Mouse (Mus musculus): ENCODE measurements around the gene Prrg2. TPM values are rescaled to one million over a fixed set of nuclear protein-coding genes. Genes with fewer than 3 reads are reported as not detected.

Gene Prrg2
- polyA plus RNA-seq, 1 experiment from 2014 or later: 21.2 TPM

GRCm38 (mm10) chr7:45015957-45016612, 46.4 kb downstream of the Prrg2 start, which contains the start of gene Scaf1:
TSS of gene Scaf1 (minus strand) at chr7:45016363.
- Histone ChIP-seq H3K9me3 (no peaks in the 10 kb centered on the region), H3K27me3 (peaks cover 12% of the 10 kb centered on the region; the same call in 1 of the 2 replicates), H3K9ac (replicated peaks) (peak within 1 kb of the TSS; percentile 94), H3K36me3 (peaks cover 30% of the 10 kb centered on the region), H3K4me1 (replicated peaks) (peaks cover 35% of the 10 kb centered on the region), H3K27ac (peak within 1 kb of the TSS; percentile 92), H3K4me2 (peak within 1 kb of the TSS; percentile 85), H3K4me3 (replicated peaks) (peak within 1 kb of the TSS; percentile 89)
- WGBS: under 1% methylated on average over 67 of the region's 69 CpGs
- peak; percentile 90 for ATAC-seq (ENCODE audit: insufficient number of reproducible peaks, insufficient read depth, low FRiP score, low TSS enrichment, low read depth)

- Histone ChIP-seq H3K9me3 (no peaks in the 10 kb centered on the region), H3K4me3 (replicated peaks) (peak overlapping the region; percentile 89), H3K4me2 (peak overlapping the region; percentile 85), H3K27ac (peak overlapping the region; percentile 86), H3K36me3 (peaks cover 36% of the 10 kb centered on the region), H3K9ac (replicated peaks) (peak overlapping the region; percentile 94), H3K4me1 (replicated peaks) (peaks cover 35% of the 10 kb centered on the region), H3K27me3 (peaks cover 12% of the 10 kb centered on the region; the same call in 1 of the 2 replicates)
- ATAC-seq (ENCODE audit: insufficient number of reproducible peaks, insufficient read depth, low FRiP score, low TSS enrichment, low read depth): no peak
- 2% methylated on average over 20 of the region's 20 CpGs for WGBS
These were observed 47.0 kb downstream of the Prrg2 start for GRCm38 (mm10) chr7:45015344-45015956.

DNA sequence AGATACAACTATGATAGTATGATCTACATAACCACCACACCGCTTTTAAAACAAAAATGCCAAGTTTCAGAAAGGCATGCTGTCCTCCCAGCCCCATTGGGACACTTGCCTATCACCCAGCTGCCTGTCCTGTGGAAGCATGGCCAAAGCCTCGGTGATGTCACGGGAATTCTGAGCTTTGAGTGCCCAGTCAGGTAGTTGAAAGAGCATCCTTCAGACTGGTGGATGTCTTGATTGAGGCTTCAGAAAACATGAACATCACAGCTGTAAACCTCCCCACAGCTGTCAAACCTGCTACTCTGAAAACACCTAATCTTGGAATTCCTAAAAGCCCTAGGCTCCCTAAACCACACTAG, 48.4 kb downstream of the Prrg2 start:
- no peak overlapping the region for H3K4me2 ChIP-seq
- 0 out of 2 replicates have a peak, but pooled peaks cover 3% of the 10 kb centered on the region for H3K27me3 ChIP-seq
- 99% methylated on average over 3 of the region's 3 CpGs for WGBS
- no peak overlapping the region for H3K9ac ChIP-seq (replicated peaks)
- H3K27ac ChIP-seq: no peak overlapping the region
- H3K4me3 ChIP-seq (replicated peaks): no peak overlapping the region; the same call in 1 of the 2 replicates
- no peak for ATAC-seq (ENCODE audit: insufficient number of reproducible peaks, insufficient read depth, low FRiP score, low TSS enrichment, low read depth)
- H3K9me3 ChIP-seq: no peaks in the 10 kb centered on the region
- H3K4me1 ChIP-seq (replicated peaks): peaks cover 27% of the 10 kb centered on the region
- peaks cover 50% of the 10 kb centered on the region for H3K36me3 ChIP-seq

DNA sequence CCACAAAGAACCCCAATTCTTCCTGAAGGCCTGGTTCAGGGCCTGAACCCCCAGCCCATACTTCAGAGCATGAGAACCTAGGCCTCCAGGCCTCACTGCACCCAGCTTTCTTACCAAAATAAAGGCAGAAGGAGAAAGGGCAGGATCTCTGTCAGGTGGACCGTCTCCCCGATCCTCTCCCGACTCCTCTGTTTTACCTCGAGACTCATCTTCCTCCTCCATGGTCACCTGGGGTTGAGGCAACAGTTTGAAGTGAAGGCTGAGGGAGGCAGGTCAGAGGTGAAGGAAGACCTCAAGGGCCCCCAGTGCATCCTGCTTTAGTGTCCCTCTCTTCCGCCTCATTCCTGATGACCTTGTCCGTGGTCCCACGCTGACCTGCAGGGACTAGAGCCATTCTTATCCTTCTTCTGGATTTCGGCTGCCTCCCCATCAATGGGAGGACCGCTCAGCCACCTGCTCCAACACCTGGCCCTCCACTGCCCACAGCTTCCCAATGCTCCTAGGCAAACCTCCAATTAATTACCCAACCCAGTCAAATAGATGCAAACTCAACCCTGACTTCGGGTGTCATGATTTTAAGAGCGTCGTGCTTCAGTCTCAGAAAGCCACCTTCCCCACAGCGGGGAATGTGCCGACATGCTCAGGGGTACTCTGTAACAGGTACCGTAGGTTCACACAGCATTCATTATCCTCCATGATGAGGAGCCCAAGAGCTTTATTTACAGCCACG, 48.9 kb downstream of the Prrg2 start:
- Histone ChIP-seq H3K36me3 (peaks cover 55% of the 10 kb centered on the region), H3K4me3 (replicated peaks) (no peak overlapping the region)

GRCm38 (mm10) chr7:45012824-45013223, 49.7 kb downstream of the Prrg2 start:
- peaks cover 17% of the 10 kb centered on the region for H3K4me1 ChIP-seq (replicated peaks)
- WGBS: 86% methylated on average over 4 of the region's 4 CpGs
- no peaks in the 10 kb centered on the region for H3K27me3 ChIP-seq
- no peak for ATAC-seq (ENCODE audit: insufficient number of reproducible peaks, insufficient read depth, low FRiP score, low TSS enrichment, low read depth)
- no peak overlapping the region for H3K4me2 ChIP-seq
- no peak overlapping the region for H3K9ac ChIP-seq (replicated peaks)
- no peak overlapping the region for H3K27ac ChIP-seq
- no peak overlapping the region for H3K4me3 ChIP-seq (replicated peaks)
- H3K36me3 ChIP-seq: peaks cover 62% of the 10 kb centered on the region
- no peaks in the 10 kb centered on the region for H3K9me3 ChIP-seq

More for the DNA sequence above, 48.9 kb downstream of the Prrg2 start:
- Histone ChIP-seq H3K9me3 (no peaks in the 10 kb centered on the region), H3K9ac (replicated peaks) (0 out of 2 replicates have a peak overlapping the region, but pooled peaks have one; percentile 12), H3K4me2 (no peak overlapping the region), H3K27me3 (no peaks in the 10 kb centered on the region), H3K4me1 (replicated peaks) (peaks cover 23% of the 10 kb centered on the region), H3K27ac (no peak overlapping the region)
- 95% methylated on average over 16 of the region's 16 CpGs for WGBS
- no peak for ATAC-seq (ENCODE audit: insufficient number of reproducible peaks, insufficient read depth, low FRiP score, low TSS enrichment, low read depth)

DNA sequence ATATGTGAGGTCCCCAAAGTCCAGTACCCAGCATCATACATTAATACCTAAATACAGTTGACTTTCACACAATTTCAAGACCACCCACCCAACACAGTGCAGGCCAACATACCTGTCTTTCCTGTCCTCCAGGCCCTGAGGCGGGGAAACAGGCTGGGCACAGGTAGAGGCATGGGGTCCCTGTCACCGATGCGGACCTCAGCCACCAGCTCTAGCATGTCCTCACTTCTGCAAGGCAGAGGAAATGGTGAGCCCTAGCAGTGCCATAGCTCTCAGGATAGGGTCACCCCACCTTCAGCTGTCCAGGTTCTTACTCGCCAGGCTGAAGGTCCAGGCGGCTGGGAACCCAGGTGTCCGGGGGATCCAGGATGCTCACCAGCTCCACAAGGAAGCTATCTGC, 50.5 kb downstream of the Prrg2 start:
- peaks cover 71% of the 10 kb centered on the region for H3K36me3 ChIP-seq
- H3K27me3 ChIP-seq: no peaks in the 10 kb centered on the region
- no peak overlapping the region for H3K4me2 ChIP-seq
- no peak overlapping the region for H3K4me3 ChIP-seq (replicated peaks)
- no peak for ATAC-seq (ENCODE audit: insufficient number of reproducible peaks, insufficient read depth, low FRiP score, low TSS enrichment, low read depth)
- WGBS: 92% methylated on average over 6 of the region's 6 CpGs
- peaks cover 15% of the 10 kb centered on the region for H3K4me1 ChIP-seq (replicated peaks)
- no peak overlapping the region for H3K27ac ChIP-seq
- no peak overlapping the region for H3K9ac ChIP-seq (replicated peaks)
- H3K9me3 ChIP-seq: no peaks in the 10 kb centered on the region

DNA sequence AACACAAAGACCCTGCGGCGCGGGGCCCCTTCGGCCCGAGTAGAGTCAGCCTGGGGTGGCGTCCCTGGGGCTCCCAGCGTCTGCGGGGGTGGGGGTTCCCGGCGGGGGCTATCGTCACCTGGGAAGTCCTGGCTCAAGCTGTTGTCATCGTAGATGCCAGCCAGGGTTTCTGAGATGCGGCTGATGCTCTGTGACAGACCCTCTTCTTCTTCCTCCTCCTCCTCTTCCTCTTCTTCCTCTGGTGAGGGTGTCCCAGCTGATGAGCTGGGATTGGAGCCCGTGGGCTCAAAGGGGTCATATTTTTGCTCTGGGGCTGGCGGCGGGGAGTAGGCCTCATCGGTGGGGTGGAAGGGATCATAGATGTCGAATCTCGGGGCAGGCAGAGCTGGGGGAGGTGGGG, 54.1 kb downstream of the Prrg2 start:
- no peak for ATAC-seq (ENCODE audit: insufficient number of reproducible peaks, insufficient read depth, low FRiP score, low TSS enrichment, low read depth)
- H3K9me3 ChIP-seq: no peaks in the 10 kb centered on the region
- H3K36me3 ChIP-seq: peaks cover 100% of the 10 kb centered on the region
- H3K27ac ChIP-seq: no peak overlapping the region
- no peak overlapping the region for H3K9ac ChIP-seq (replicated peaks)
- H3K4me1 ChIP-seq (replicated peaks): peaks cover 10% of the 10 kb centered on the region; the same call in 1 of the 2 replicates
- H3K4me3 ChIP-seq (replicated peaks): no peak overlapping the region
- H3K4me2 ChIP-seq: no peak overlapping the region
- WGBS: 95% methylated on average over 19 of the region's 19 CpGs
- no peaks in the 10 kb centered on the region for H3K27me3 ChIP-seq

- peaks cover 10% of the 10 kb centered on the region; the same call in 1 of the 2 replicates for H3K4me1 ChIP-seq (replicated peaks)
- ATAC-seq (ENCODE audit: insufficient number of reproducible peaks, insufficient read depth, low FRiP score, low TSS enrichment, low read depth): no peak
- H3K4me2 ChIP-seq: no peak overlapping the region
- H3K27ac ChIP-seq: no peak overlapping the region
- no peaks in the 10 kb centered on the region for H3K27me3 ChIP-seq
- WGBS: 96% methylated on average over 30 of the region's 30 CpGs
- no peaks in the 10 kb centered on the region for H3K9me3 ChIP-seq
- H3K4me3 ChIP-seq (replicated peaks): no peak overlapping the region
- H3K9ac ChIP-seq (replicated peaks): no peak overlapping the region
- peaks cover 100% of the 10 kb centered on the region for H3K36me3 ChIP-seq
These were observed 54.6 kb downstream of the Prrg2 start for GRCm38 (mm10) chr7:45007846-45008245.

DNA sequence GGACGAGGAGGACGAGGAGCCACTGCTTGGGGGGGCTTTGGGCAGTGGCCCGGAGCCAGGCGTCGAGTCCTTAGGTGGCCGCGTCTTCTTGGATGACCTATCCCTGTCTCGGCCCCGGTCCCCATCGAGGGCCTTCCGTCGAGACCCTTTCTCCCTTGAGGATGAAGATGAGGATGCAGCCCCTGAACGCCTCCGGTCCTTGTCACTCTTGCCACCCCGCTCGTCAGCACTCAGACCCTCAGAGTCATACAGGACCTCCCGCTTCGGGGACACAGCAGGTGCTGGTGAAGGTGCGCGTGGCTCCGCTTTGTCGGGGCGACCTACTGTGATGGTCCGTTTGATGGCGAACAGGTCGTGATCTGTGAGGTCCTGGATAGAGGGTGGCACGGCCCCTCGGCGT, 55.3 kb downstream of the Prrg2 start:
- Histone ChIP-seq H3K27me3 (no peaks in the 10 kb centered on the region), H3K4me2 (no peak overlapping the region), H3K4me3 (replicated peaks) (no peak overlapping the region), H3K36me3 (peaks cover 100% of the 10 kb centered on the region), H3K9ac (replicated peaks) (no peak overlapping the region), H3K27ac (no peak overlapping the region), H3K4me1 (replicated peaks) (peaks cover 10% of the 10 kb centered on the region; the same call in 1 of the 2 replicates), H3K9me3 (no peaks in the 10 kb centered on the region)
- no peak for ATAC-seq (ENCODE audit: insufficient number of reproducible peaks, insufficient read depth, low FRiP score, low TSS enrichment, low read depth)
- WGBS: 96% methylated on average over 29 of the region's 29 CpGs

GRCm38 (mm10) chr7:45006503-45006902, 56.0 kb downstream of the Prrg2 start:
- ATAC-seq (ENCODE audit: insufficient number of reproducible peaks, insufficient read depth, low FRiP score, low TSS enrichment, low read depth): no peak
- Histone ChIP-seq H3K9me3 (no peaks in the 10 kb centered on the region), H3K4me1 (replicated peaks) (peaks cover 10% of the 10 kb centered on the region; the same call in 1 of the 2 replicates), H3K36me3 (peaks cover 100% of the 10 kb centered on the region), H3K27me3 (no peaks in the 10 kb centered on the region), H3K4me3 (replicated peaks) (no peak overlapping the region), H3K27ac (no peak overlapping the region), H3K9ac (replicated peaks) (no peak overlapping the region), H3K4me2 (no peak overlapping the region)
- WGBS: 98% methylated on average over 12 of the region's 12 CpGs

- Histone ChIP-seq H3K27me3 (no peaks in the 10 kb centered on the region), H3K27ac (peak overlapping the region; percentile 66), H3K9me3 (no peaks in the 10 kb centered on the region), H3K4me1 (replicated peaks) (peaks cover 10% of the 10 kb centered on the region; the same call in 1 of the 2 replicates), H3K4me2 (no peak overlapping the region), H3K9ac (replicated peaks) (0 out of 2 replicates have a peak overlapping the region, but pooled peaks have one; percentile 34), H3K4me3 (replicated peaks) (no peak overlapping the region), H3K36me3 (peaks cover 100% of the 10 kb centered on the region)
- WGBS: 89% methylated on average over 6 of the region's 6 CpGs
- ATAC-seq (ENCODE audit: insufficient number of reproducible peaks, insufficient read depth, low FRiP score, low TSS enrichment, low read depth): no peak
These were observed 57.0 kb downstream of the Prrg2 start for GRCm38 (mm10) chr7:45005321-45005992.

All from limb, embryonic 12.5 days (tissue).